Mouse (Mus musculus) spleen, adult 2 months (tissue): Measurements from ENCODE around the gene Safb2. TPM values are rescaled to one million over a fixed set of nuclear protein-coding genes. Genes with fewer than 3 reads are reported as not detected.

Experiments
- DNase-seq, 2 experiments: peaks; one replicate each; pipeline versions ENCODE4 v3.0.0 to v3.0.0-alpha.2; 2012 to 2021; ENCODE audit warnings: low spot score in 2 of 2, low read depth in 1 of 2
- H3K27ac ChIP-seq: fragments of 200-500 bp; 2 replicates; pipeline ENCODE4 v1.5.1; 2012; ENCODE audit warnings: low read length, inconsistent platforms; ENCODE audit not compliant: insufficient read depth
- H3K27me3 ChIP-seq: fragments of 200-500 bp; 2 replicates; pipeline ENCODE4 v1.6.1; 2012; ENCODE audit warnings: mild to moderate bottlenecking, moderate library complexity, low read length, inconsistent platforms; ENCODE audit not compliant: control insufficient read depth, insufficient read depth
- H3K36me3 ChIP-seq: fragments of 200-500 bp; 2 replicates; pipeline ENCODE4 v1.6.1; 2012; ENCODE audit warnings: mild to moderate bottlenecking, low read length, inconsistent platforms; ENCODE audit not compliant: control insufficient read depth, insufficient read depth
- H3K4me1 ChIP-seq: fragments of 200-500 bp; 2 replicates; pipeline ENCODE4 v1.6.1; 2011; ENCODE audit warnings: inconsistent platforms; ENCODE audit not compliant: control insufficient read depth, insufficient read depth, insufficient read length
- H3K4me3 ChIP-seq: fragments of 200-500 bp; 2 replicates; pipeline ENCODE4 v1.5.1; 2011; ENCODE audit warnings: mild to moderate bottlenecking, inconsistent platforms; ENCODE audit not compliant: insufficient read depth, insufficient read length; ENCODE audit errors: extremely low read depth
- CTCF ChIP-seq: fragments of 200-500 bp; IDR thresholded peaks from 2 replicates; pipeline ENCODE4 v1.5.1; 2011; ENCODE audit warnings: mild to moderate bottlenecking, inconsistent platforms; ENCODE audit not compliant: insufficient read depth, insufficient read length, insufficient replicate concordance; ENCODE audit errors: extremely low read depth
- POLR2A ChIP-seq: fragments of 200-500 bp; IDR thresholded peaks from 2 replicates; pipeline ENCODE4 v1.6.1; 2011; ENCODE audit warnings: low read depth, low read length, inconsistent platforms
- WGBS: fragments of 180-500 bp; shearing (Covaris S2); methylation state at CpG from one replicate; pipeline ENCODE4 v1.1.7; 2018; 5-methylcytosine and 5-hydroxymethylcytosine counted together
- polyA plus RNA-seq: library from polyadenylated mRNA; depleted of rRNA; stranded (reverse); fragments of >200 nt; gene quantifications from 2 replicates; pipeline ENCODE4 v1.2.3, GENCODE M21; 2012

Safb2 gene
- polyA plus RNA-seq, 1 experiment = 157 TPM

DNA sequence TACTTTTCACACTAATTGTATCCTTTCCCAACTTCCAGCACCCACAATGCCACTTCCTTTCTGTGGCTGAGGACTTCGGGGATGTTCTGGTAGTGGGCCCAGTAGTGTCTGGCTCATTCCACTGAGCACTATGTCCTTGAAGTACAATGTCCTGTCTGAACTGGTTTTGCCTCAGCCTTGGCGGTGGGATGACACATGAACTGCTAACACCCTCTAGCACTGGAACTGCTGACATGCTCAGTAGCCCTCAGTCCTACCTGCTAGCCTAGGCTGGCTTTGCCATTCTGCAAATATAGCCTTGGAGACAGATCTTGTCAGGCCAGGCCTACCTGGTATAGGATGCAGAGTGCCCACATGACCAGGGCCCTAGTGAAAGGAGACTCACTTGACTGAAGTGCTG lies 22.5 kb downstream of the Safb2 start:
- no peak overlapping the region for H3K27ac ChIP-seq
- 79% methylated on average over 2 of the region's 2 CpGs for WGBS
- no peaks in the 10 kb centered on the region for H3K27me3 ChIP-seq
- H3K4me3 ChIP-seq = no peak overlapping the region
- peaks cover 50% of the 10 kb centered on the region for H3K36me3 ChIP-seq
- TF ChIP-seq POLR2A (no peak), CTCF (no peak)
- DNase-seq = no peak
- H3K4me1 ChIP-seq = no peaks in the 10 kb centered on the region

DNA sequence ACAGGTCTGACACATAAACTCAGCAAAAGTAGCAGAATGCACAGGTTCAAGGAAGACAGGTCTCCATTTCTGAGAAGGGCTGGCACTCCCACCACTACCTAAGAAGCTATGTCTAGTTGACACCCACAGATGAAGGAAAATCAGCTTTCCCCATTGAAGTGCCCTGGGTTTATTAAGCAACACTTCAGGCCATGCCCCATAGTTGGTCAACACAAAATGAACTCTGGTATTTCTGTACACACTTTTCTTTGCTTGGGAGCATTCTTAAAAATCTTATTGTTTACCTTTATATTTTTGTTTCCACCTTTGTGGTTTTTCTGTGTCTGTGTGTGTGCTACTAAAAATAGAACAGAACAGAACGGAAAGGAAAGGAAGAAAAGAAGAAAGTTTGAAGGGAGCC lies 24.3 kb downstream of the Safb2 start:
- DNase-seq = no peak
- TF ChIP-seq CTCF (no peak), POLR2A (no peak)
- no peaks in the 10 kb centered on the region for H3K27me3 ChIP-seq
- peaks cover 33% of the 10 kb centered on the region for H3K36me3 ChIP-seq
- no peaks in the 10 kb centered on the region for H3K4me1 ChIP-seq
- 23% methylated on average over 1 of the region's 1 CpGs for WGBS
- no peak overlapping the region for H3K4me3 ChIP-seq
- no peak overlapping the region for H3K27ac ChIP-seq

DNA sequence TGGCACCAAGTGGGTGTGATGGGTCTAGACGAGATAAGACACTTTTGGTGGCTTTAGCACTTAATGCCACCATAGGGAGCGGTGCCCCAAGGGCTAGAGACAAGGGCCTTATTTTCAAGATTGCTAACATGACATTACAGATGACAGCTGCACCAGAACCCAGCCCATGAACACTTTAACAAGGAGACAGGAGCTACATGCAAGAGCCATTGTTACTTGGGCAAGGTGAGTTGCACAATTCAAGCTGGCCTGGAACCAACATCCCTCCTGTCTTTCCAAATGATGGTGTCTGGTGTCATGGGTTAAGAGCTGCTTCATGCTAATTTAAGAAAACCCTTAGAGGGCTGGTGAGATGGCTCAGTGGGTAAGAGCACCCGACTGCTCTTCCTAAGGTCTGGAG lies 25.0 kb downstream of the Safb2 start:
- TF ChIP-seq POLR2A (no peak), CTCF (no peak)
- Histone ChIP-seq H3K4me3 (no peak overlapping the region), H3K4me1 (no peaks in the 10 kb centered on the region), H3K27me3 (no peaks in the 10 kb centered on the region), H3K36me3 (peaks cover 26% of the 10 kb centered on the region), H3K27ac (no peak overlapping the region)
- no peak for DNase-seq
- 66% methylated on average over 3 of the region's 3 CpGs for WGBS

DNA sequence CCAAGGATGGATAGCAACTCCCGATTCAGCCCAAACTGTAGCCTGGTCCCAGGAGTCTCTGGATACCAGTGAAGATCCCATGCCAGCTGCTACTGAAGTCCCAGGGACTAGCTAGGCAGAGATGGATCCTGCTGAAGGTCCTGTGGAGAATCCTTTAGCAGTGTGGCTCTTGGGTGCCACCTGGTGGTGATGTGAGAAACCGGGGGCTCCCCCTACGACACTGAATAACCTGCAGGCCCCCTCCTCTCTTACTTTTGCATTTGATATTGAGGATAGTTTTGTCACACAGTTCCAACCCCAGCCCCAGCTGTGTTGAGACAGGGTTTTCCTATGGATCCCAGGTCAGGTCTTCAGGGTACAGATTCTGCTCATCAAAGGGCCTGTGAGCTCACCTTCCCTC lies 25.9 kb downstream of the Safb2 start:
- no peak for TF ChIP-seq POLR2A
- TF ChIP-seq CTCF = peak; percentile 77; the same call in 1 of the 2 replicates
- H3K27ac ChIP-seq = no peak overlapping the region
- H3K27me3 ChIP-seq = no peaks in the 10 kb centered on the region
- 18% methylated on average over 3 of the region's 3 CpGs for WGBS
- peak; percentile 19 to 58 for DNase-seq
- peaks cover 20% of the 10 kb centered on the region for H3K36me3 ChIP-seq
- H3K4me1 ChIP-seq = no peaks in the 10 kb centered on the region
- H3K4me3 ChIP-seq = no peak overlapping the region

DNA sequence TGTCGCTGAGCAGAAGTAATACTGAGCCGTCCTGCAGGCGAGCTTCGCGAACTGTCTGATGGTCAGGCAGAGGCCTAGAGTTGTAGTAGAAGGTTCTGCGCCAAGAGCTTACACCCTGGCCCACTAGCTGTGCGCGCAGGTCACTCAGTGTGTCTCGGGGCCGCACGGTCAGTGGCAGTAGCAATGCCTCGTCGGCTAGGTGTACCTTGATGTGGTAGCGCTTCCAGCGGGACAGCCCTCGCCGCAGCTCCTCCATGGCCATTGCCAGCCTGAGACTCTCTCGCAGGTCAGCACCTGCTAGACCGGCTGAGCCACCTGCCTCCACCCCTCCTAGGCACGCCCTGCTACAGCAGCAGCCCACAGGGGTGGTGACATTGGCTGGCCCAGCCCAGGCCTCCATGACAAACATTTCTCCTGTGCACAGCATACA lies 30.2 kb downstream of the Safb2 start, which contains the start of gene Gm20219:
Gm20219 (minus strand) TSS at position 266 of the 430 bp plus-strand sequence.
- no peak within 1 kb of the TSS for H3K27ac ChIP-seq
- H3K4me3 ChIP-seq = no peak within 1 kb of the TSS
- H3K4me1 ChIP-seq = no peaks in the 10 kb centered on the region
- no peaks in the 10 kb centered on the region for H3K27me3 ChIP-seq
- no peaks in the 10 kb centered on the region for H3K36me3 ChIP-seq
- TF ChIP-seq CTCF (no peak), POLR2A (no peak)
- 91% methylated on average over 20 of the region's 20 CpGs for WGBS
- no peak for DNase-seq

DNA sequence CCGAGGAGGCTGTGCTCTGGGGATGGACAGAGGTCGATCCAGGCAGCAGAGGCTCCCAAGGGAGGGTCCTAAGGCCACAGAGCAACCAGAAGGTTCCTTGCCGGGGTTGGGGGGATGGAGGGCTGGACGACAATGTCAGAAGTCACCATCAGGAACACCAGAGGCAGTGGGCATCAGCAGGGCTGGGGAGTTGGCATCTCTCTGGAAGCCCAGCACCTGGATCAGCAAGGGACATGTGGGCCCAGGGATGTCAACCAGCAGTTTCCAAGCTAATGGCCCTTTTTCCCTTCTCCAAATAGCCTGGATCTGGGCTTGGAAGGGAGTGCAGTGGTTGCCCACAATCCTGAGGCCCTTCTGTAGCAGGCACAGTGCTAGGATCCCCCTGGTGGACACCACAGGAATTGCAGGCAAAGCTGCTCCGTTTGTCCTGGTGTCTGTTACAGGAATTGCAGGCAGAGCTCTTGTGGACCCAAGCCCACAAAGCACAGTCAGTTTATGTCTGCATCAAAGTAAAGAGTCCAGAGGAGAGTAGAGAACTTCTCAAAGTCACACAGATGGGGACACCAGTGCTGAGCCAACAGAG lies 31.5 kb downstream of the Safb2 start:
- peak; percentile 58 to 60 for DNase-seq
- TF ChIP-seq CTCF (peak; percentile 98; the same call in 1 of the 2 replicates), POLR2A (no peak)
- Histone ChIP-seq H3K27ac (no peak overlapping the region), H3K27me3 (no peaks in the 10 kb centered on the region), H3K4me3 (no peak overlapping the region), H3K36me3 (no peaks in the 10 kb centered on the region), H3K4me1 (no peaks in the 10 kb centered on the region)
- WGBS = 64% methylated on average over 5 of the region's 5 CpGs

DNA sequence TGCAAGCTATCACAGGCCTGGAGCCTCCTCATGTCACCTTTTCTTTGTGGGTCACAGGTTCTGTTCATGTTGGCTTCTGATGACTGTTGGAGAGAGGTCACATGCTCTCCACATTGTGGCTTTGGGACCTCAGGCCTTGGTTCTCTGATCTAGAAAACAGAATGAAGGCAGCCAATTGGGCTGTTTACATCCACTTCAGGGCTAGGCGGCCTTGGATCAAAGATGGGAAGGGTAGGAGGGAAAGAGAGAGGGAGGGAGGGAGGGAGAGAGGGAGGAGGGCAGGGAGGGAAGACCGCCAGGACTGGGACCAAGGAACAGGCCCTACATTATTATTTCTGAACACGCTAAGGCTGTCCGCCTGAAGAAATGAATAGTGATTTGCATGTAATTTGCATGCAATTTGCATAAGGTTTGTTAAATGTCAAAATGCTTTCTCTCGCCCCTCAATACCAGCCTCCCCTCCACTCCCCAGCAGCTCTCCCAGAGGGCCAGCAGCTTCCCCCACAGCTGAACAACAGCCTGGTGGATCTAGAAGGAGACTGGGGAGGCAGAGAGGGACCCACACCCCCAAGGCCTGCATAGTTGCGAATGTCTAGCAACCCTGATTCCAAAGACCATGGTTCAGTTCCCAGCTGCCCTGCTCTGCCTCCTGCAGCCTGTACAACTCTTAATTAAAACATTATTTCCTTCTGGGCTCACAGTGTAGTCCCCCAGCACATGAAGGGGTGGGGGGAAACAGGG lies 32.4 kb downstream of the Safb2 start:
- no peak for DNase-seq

More for the DNA sequence above, 32.4 kb downstream of the Safb2 start:
- no peaks in the 10 kb centered on the region for H3K27me3 ChIP-seq
- H3K36me3 ChIP-seq = no peaks in the 10 kb centered on the region
- no peak overlapping the region for H3K27ac ChIP-seq
- TF ChIP-seq POLR2A (no peak), CTCF (no peak)
- no peaks in the 10 kb centered on the region for H3K4me1 ChIP-seq
- 90% methylated on average over 6 of the region's 6 CpGs for WGBS
- H3K4me3 ChIP-seq = no peak overlapping the region
